Mouse (Mus musculus) lung, postnatal 0 days (tissue): ENCODE measurements around the gene Camkv. TPM values are rescaled to one million over a fixed set of nuclear protein-coding genes. Genes with fewer than 3 reads are reported as not detected.

Source experiments
- ATAC-seq: fragments of 200-750 bp; cut with Nextera tagmentation; 2 replicates; pipeline ENCODE4 v1.8.0; 2017; ENCODE audit warnings: moderate library complexity
- DNase-seq: peaks from one replicate; pipeline ENCODE4 v3.0.0-alpha.2; 2016; ENCODE audit warnings: low spot score
- H3K27ac ChIP-seq: fragments of 300-500 bp; sonication (generic); 2 replicates; pipeline ENCODE4 v1.5.1; 2014; ENCODE audit warnings: antibody characterized with exemption, mild to moderate bottlenecking, low read length, mixed read lengths
- H3K27me3 ChIP-seq: fragments of 300-500 bp; sonication (generic); replicated peaks from 2 replicates; pipeline ENCODE4 v1.6.1; 2014; ENCODE audit warnings: low read length, mixed read lengths; ENCODE audit not compliant: insufficient read depth
- H3K36me3 ChIP-seq: fragments of 300-500 bp; sonication (generic); 2 replicates; pipeline ENCODE4 v1.6.1; 2014; ENCODE audit warnings: low read length, mixed read lengths; ENCODE audit not compliant: insufficient read depth
- H3K4me1 ChIP-seq: fragments of 300-500 bp; sonication (generic); 2 replicates; pipeline ENCODE4 v1.6.1; 2014; ENCODE audit warnings: antibody characterized with exemption, low read depth, low read length, mixed read lengths; ENCODE audit not compliant: insufficient read depth
- H3K4me2 ChIP-seq: fragments of 300-500 bp; sonication (generic); replicated peaks from 2 replicates; pipeline ENCODE4 v1.6.1; 2014; ENCODE audit warnings: low read depth, mild to moderate bottlenecking, low read length, moderate library complexity, mixed read lengths
- H3K4me3 ChIP-seq: fragments of 300-500 bp; sonication (generic); 2 replicates; pipeline ENCODE4 v1.5.1; 2014; ENCODE audit warnings: low read depth, low read length
- H3K9ac ChIP-seq: fragments of 300-500 bp; sonication (generic); replicated peaks from 2 replicates; pipeline ENCODE4 v1.6.1; 2014; ENCODE audit warnings: low read depth, mild to moderate bottlenecking
- H3K9me3 ChIP-seq: fragments of 300-500 bp; sonication (generic); 2 replicates; pipeline ENCODE4 v1.6.1; 2016; ENCODE audit warnings: low read length, mixed read lengths
- CTCF ChIP-seq: IDR thresholded peaks from 2 replicates; pipeline ENCODE4 v1.5.1; 2016; ENCODE audit warnings: antibody characterized with exemption, mild to moderate bottlenecking
- EP300 ChIP-seq: IDR thresholded peaks from 2 replicates; pipeline ENCODE4 v1.6.1; 2016; ENCODE audit warnings: antibody characterized with exemption, mild to moderate bottlenecking, control low read depth
- WGBS: fragments of 180-500 bp; shearing (Covaris S2); extraction: QIAGEN DNeasy Blood & Tissue Kit; methylation state at CpG from one replicate; pipeline ENCODE4 v1.1.7; 2014; 5-methylcytosine and 5-hydroxymethylcytosine counted together
- polyA plus RNA-seq: library from polyadenylated mRNA; unstranded; fragments of >200 nt; fragmentation: Nextera tagmentation; extraction: Ambion mirVana; gene quantifications from 2 replicates; pipeline ENCODE4 v1.2.1, GENCODE M21; 2015

Gene Camkv
- polyA plus RNA-seq, 1 experiment from 2014 or later: 0.12 TPM

GRCm38 (mm10) chr9:107981684-107982605, 46.5 kb downstream of the Camkv start:
- peak; percentile 79 for DNase-seq
- H3K9me3 ChIP-seq: no peaks in the 10 kb centered on the region
- peak overlapping the region; percentile 32; the same call in 1 of the 2 replicates for H3K9ac ChIP-seq
- TF ChIP-seq CTCF (no peak), EP300 (peak; percentile 33; the same call in 1 of the 2 replicates)
- WGBS: 27% methylated on average over 7 of the region's 7 CpGs
- H3K27me3 ChIP-seq: no peaks in the 10 kb centered on the region
- H3K36me3 ChIP-seq: 0 out of 2 replicates have a peak, but pooled peaks cover 14% of the 10 kb centered on the region
- peaks cover 11% of the 10 kb centered on the region; the same call in 1 of the 2 replicates for H3K4me1 ChIP-seq
- H3K27ac ChIP-seq: peak overlapping the region; percentile 92
- ATAC-seq: peak; percentile 15
- peak overlapping the region; percentile 70 for H3K4me2 ChIP-seq
- H3K4me3 ChIP-seq: peak overlapping the region; percentile 59

GRCm38 (mm10) chr9:107982681-107983346, 47.3 kb downstream of the Camkv start, which contains the start of gene Gm20661:
TSS of gene Gm20661 (plus strand) at chr9:107983058.
- H3K9ac ChIP-seq: peak within 1 kb of the TSS; percentile 44
- H3K4me2 ChIP-seq: peak within 1 kb of the TSS; percentile 70
- H3K9me3 ChIP-seq: no peaks in the 10 kb centered on the region
- peak within 1 kb of the TSS; percentile 59 for H3K4me3 ChIP-seq
- H3K4me1 ChIP-seq: peaks cover 11% of the 10 kb centered on the region; the same call in 1 of the 2 replicates
- H3K27ac ChIP-seq: peak within 1 kb of the TSS; percentile 92
- 16% methylated on average over 14 of the region's 14 CpGs for WGBS
- TF ChIP-seq CTCF (no peak), EP300 (peak; percentile 91)
- ATAC-seq: peak; percentile 77
- DNase-seq: peak; percentile 94
- no peaks in the 10 kb centered on the region for H3K27me3 ChIP-seq
- H3K36me3 ChIP-seq: 0 out of 2 replicates have a peak, but pooled peaks cover 14% of the 10 kb centered on the region

GRCm38 (mm10) chr9:107983421-107983890, 48.0 kb downstream of the Camkv start:
- Histone ChIP-seq H3K27ac (peak overlapping the region; percentile 92), H3K9me3 (no peaks in the 10 kb centered on the region), H3K36me3 (0 out of 2 replicates have a peak, but pooled peaks cover 14% of the 10 kb centered on the region), H3K4me2 (peak overlapping the region; percentile 70), H3K4me1 (peaks cover 11% of the 10 kb centered on the region; the same call in 1 of the 2 replicates), H3K9ac (peak overlapping the region; percentile 44; the same call in 1 of the 2 replicates), H3K27me3 (no peaks in the 10 kb centered on the region), H3K4me3 (peak overlapping the region; percentile 59; the same call in 1 of the 2 replicates)
- TF ChIP-seq EP300 (no peak; the same call in 1 of the 2 replicates), CTCF (no peak)
- WGBS: 3% methylated on average over 4 of the region's 4 CpGs
- peak; percentile 94 for DNase-seq
- ATAC-seq: peak; percentile 77

GRCm38 (mm10) chr9:107984052-107984753, 48.7 kb downstream of the Camkv start:
- ATAC-seq: no peak
- TF ChIP-seq EP300: no peak
- TF ChIP-seq CTCF: no peak
- Histone ChIP-seq H3K36me3 (0 out of 2 replicates have a peak, but pooled peaks cover 11% of the 10 kb centered on the region), H3K9ac (peak overlapping the region; percentile 44), H3K27me3 (no peaks in the 10 kb centered on the region), H3K4me1 (peaks cover 11% of the 10 kb centered on the region; the same call in 1 of the 2 replicates), H3K4me2 (peak overlapping the region; percentile 70), H3K27ac (peak overlapping the region; percentile 92), H3K4me3 (peak overlapping the region; percentile 59), H3K9me3 (no peaks in the 10 kb centered on the region)
- 23% methylated on average over 19 of the region's 19 CpGs for WGBS
- DNase-seq: no peak

GRCm38 (mm10) chr9:107984754-107985055, 49.2 kb downstream of the Camkv start:
- Histone ChIP-seq H3K9ac (peak overlapping the region; percentile 44), H3K36me3 (0 out of 2 replicates have a peak, but pooled peaks cover 6% of the 10 kb centered on the region), H3K27ac (peak overlapping the region; percentile 92), H3K27me3 (no peaks in the 10 kb centered on the region), H3K4me3 (peak overlapping the region; percentile 59), H3K4me2 (peak overlapping the region; percentile 70), H3K4me1 (peaks cover 11% of the 10 kb centered on the region; the same call in 1 of the 2 replicates), H3K9me3 (no peaks in the 10 kb centered on the region)
- ATAC-seq: no peak
- TF ChIP-seq CTCF (no peak), EP300 (no peak)
- DNase-seq: no peak
- 32% methylated on average over 9 of the region's 9 CpGs for WGBS
